Comparison of ENCODE assay signal across 12 mouse cellular contexts in genomic region chr7:64856526-64857082, GRCm38 (mm10). TPM values are rescaled to one million over a fixed set of nuclear protein-coding genes. Genes with fewer than 3 reads are reported as not detected.
A peak's percentile ranks its signal among the peaks of the same experiment; 100 is the strongest.
DNase-seq lines count a peak whose midpoint lies in the region; ATAC-seq and TF ChIP-seq lines count a peak whose summit lies in the region.
"Had no signal": no experiment of that assay in that cellular context is flagged by ENCODE, and none has a peak within 500 bp of the region (broad histone marks: within the 10 kb centered on the region; RNA-seq: fewer than 3 reads in every experiment).

No protein-coding gene starts in this region.

- TF ChIP-seq POLR2A in cerebellum, adult 2 months (IDR thresholded peaks at IDR 0.05; ENCODE audit: borderline replicate concordance, insufficient read depth, low read length) = no peak
- TF ChIP-seq POLR2A in embryonic fibroblast, embryonic 13.5 days (IDR thresholded peaks at IDR 0.05; ENCODE audit: low read depth, low read length) = no peak
- TF ChIP-seq POLR2A in kidney, adult 2 months (IDR thresholded peaks at IDR 0.05; ENCODE audit: low read depth, low read length) = no peak

- peak overlapping the region; percentile 23 for H3K4me2 ChIP-seq in hindbrain, embryonic 14.5 days (replicated peaks)
- no peak overlapping the region for H3K4me2 ChIP-seq in hindbrain, embryonic 11.5 days (replicated peaks; ENCODE audit: low read depth, low read length)
- H3K4me2 ChIP-seq: liver, embryonic 15.5 days had no signal

- no peaks in the 10 kb centered on the region for H3K36me3 ChIP-seq in hindbrain, embryonic 14.5 days (replicated peaks; ENCODE audit: control insufficient read depth, insufficient read depth)
- no peaks in the 10 kb centered on the region for H3K36me3 ChIP-seq in hindbrain, embryonic 11.5 days (ENCODE audit: control insufficient read depth, insufficient read depth, low read length)
- no peaks in the 10 kb centered on the region for H3K36me3 ChIP-seq in kidney, adult 2 months (ENCODE audit: control insufficient read depth, insufficient read depth, low read length)
- H3K36me3 ChIP-seq: liver, embryonic 15.5 days had no signal

- H3K9me3 ChIP-seq in hindbrain, embryonic 14.5 days (ENCODE audit: control insufficient read depth, low read length) = no peaks in the 10 kb centered on the region
- no peaks in the 10 kb centered on the region for H3K9me3 ChIP-seq in hindbrain, embryonic 11.5 days (ENCODE audit: control insufficient read depth, low read length)
- H3K9me3 ChIP-seq: liver, embryonic 15.5 days had no signal

- H3K4me3 ChIP-seq in cerebellum, adult 2 months (replicated peaks; ENCODE audit: insufficient read depth, low read depth, low read length) = peak overlapping the region; percentile 52
- no peak overlapping the region for H3K4me3 ChIP-seq in hindbrain, embryonic 14.5 days (replicated peaks; ENCODE audit: low read length)
- no peak overlapping the region for H3K4me3 ChIP-seq in hindbrain, embryonic 11.5 days (ENCODE audit: low read depth, low read length)
- peak overlapping the region; percentile 21; the same call in 1 of the 2 replicates for H3K4me3 ChIP-seq in embryonic fibroblast, embryonic 13.5 days (ENCODE audit: insufficient read depth, low read length)
- H3K4me3 ChIP-seq in kidney, adult 2 months (ENCODE audit: insufficient read depth, low read depth, low read length) = no peak overlapping the region
- H3K4me3 ChIP-seq: liver, embryonic 15.5 days had no signal

- no peak for TF ChIP-seq CTCF in cerebellum, adult 2 months (IDR thresholded peaks at IDR 0.05; ENCODE audit: borderline replicate concordance, insufficient read depth, low read depth, low read length)
- no peak for TF ChIP-seq CTCF in embryonic fibroblast, embryonic 13.5 days (IDR thresholded peaks at IDR 0.05; ENCODE audit: borderline replicate concordance, insufficient read depth, low read length)
- TF ChIP-seq CTCF in kidney, adult 2 months (conservative IDR thresholded peaks at IDR 0.05; ENCODE audit: insufficient read depth, insufficient read length, low read depth, low read length) = no peak

- H3K9ac ChIP-seq in hindbrain, embryonic 14.5 days = no peak overlapping the region
- no peak overlapping the region for H3K9ac ChIP-seq in hindbrain, embryonic 11.5 days (ENCODE audit: low read depth, low read length)
- H3K9ac ChIP-seq: liver, embryonic 15.5 days had no signal

- peak in 1 of 2 experiments; percentile 31 for DNase-seq in cerebellum, adult 2 months
- DNase-seq in cerebellum, adult 9-11 months = no peak
- no peak for DNase-seq in hindbrain, embryonic 14.5 days (ENCODE audit: low spot score)
- no peak for DNase-seq in hindbrain, embryonic 11.5 days (ENCODE audit: low spot score)
- peak; percentile 34 for DNase-seq in 3T3-L1 (ENCODE audit: low read depth, low spot score)
- no peak for DNase-seq in kidney, adult 2 months
- no peak for DNase-seq in lung, postnatal 25 days (ENCODE audit: low spot score)
- DNase-seq: right cerebral cortex, postnatal 14 days; thymus, postnatal 14 days had no signal

- peaks cover 3% of the 10 kb centered on the region for H3K4me1 ChIP-seq in cerebellum, adult 2 months (ENCODE audit: control insufficient read depth, insufficient read depth, low read length)
- peaks cover 7% of the 10 kb centered on the region; the same call in 1 of the 2 replicates for H3K4me1 ChIP-seq in hindbrain, embryonic 14.5 days (replicated peaks; ENCODE audit: control insufficient read depth, insufficient read depth, low read length)
- no peaks in the 10 kb centered on the region for H3K4me1 ChIP-seq in hindbrain, embryonic 11.5 days (replicated peaks; ENCODE audit: control insufficient read depth, insufficient read depth, low read length)
- H3K4me1 ChIP-seq in embryonic fibroblast, embryonic 13.5 days (ENCODE audit: control insufficient read depth, insufficient read depth, low read length) = peaks cover 2% of the 10 kb centered on the region
- H3K4me1 ChIP-seq in kidney, adult 2 months (ENCODE audit: control insufficient read depth, insufficient read depth, low read length) = no peaks in the 10 kb centered on the region
- H3K4me1 ChIP-seq: liver, embryonic 15.5 days had no signal

- 16% methylated on average over 12 of the region's 12 CpGs for WGBS in cerebellum, adult 2 months
- 54% methylated on average over 12 of the region's 12 CpGs for WGBS in hindbrain, embryonic 14.5 days
- 78% methylated on average over 12 of the region's 12 CpGs for WGBS in hindbrain, embryonic 11.5 days
- 81% methylated on average over 12 of the region's 12 CpGs for WGBS in kidney, adult 2 months

- H3K27ac ChIP-seq in cerebellum, adult 2 months (ENCODE audit: insufficient read depth, low read length) = no peak overlapping the region
- no peak overlapping the region for H3K27ac ChIP-seq in hindbrain, embryonic 14.5 days
- H3K27ac ChIP-seq in hindbrain, embryonic 11.5 days (ENCODE audit: low read depth, low read length) = no peak overlapping the region
- 0 out of 2 replicates have a peak overlapping the region, but pooled peaks have one; percentile 4 for H3K27ac ChIP-seq in embryonic fibroblast, embryonic 13.5 days (ENCODE audit: insufficient read depth, low read length)
- H3K27ac ChIP-seq in kidney, adult 2 months (ENCODE audit: insufficient read depth, low read depth, low read length) = no peak overlapping the region
- H3K27ac ChIP-seq: kidney, postnatal 0 days; liver, embryonic 15.5 days had no signal

- ATAC-seq in hindbrain, embryonic 14.5 days (ENCODE audit: low FRiP score) = no peak
- no peak for ATAC-seq in hindbrain, embryonic 11.5 days (ENCODE audit: low FRiP score)

- no peaks in the 10 kb centered on the region for H3K27me3 ChIP-seq in cerebellum, adult 2 months (ENCODE audit: control insufficient read depth, insufficient read depth, low read length)
- H3K27me3 ChIP-seq in hindbrain, embryonic 14.5 days (ENCODE audit: control insufficient read depth, insufficient read depth, low read length) = no peaks in the 10 kb centered on the region
- H3K27me3 ChIP-seq in hindbrain, embryonic 11.5 days (ENCODE audit: control insufficient read depth, insufficient read depth, low read length) = 0 out of 2 replicates have a peak, but pooled peaks cover 2% of the 10 kb centered on the region
- no peaks in the 10 kb centered on the region for H3K27me3 ChIP-seq in kidney, adult 2 months (replicated peaks; ENCODE audit: control insufficient read depth, insufficient read depth, low read length)
- H3K27me3 ChIP-seq: liver, embryonic 15.5 days had no signal

RNA-seq across cellular contexts. Expression of gene Nsmce3, which starts 16.2 kb away (rescaled TPM):
- 6.6 and 6.8 TPM in 2 replicates for polyA plus RNA-seq in cerebellum, adult 2 months (2012; rRNA removed)
- 11.7 and 12.2 TPM in 2 replicates for polyA plus RNA-seq in hindbrain, embryonic 14.5 days (2014; fragmentation: Nextera tagmentation; extraction: Ambion mirVana)
- polyA plus RNA-seq in hindbrain, embryonic 11.5 days (2014; fragmentation: Nextera tagmentation; extraction: Ambion mirVana) = 12.3 and 12.8 TPM in 2 replicates
- polyA plus RNA-seq in embryonic fibroblast, embryonic 13.5 days (2011; ENCODE audit: insufficient read length, low read depth, missing spikeins) = 5.4 and 6.0 TPM in 2 replicates
- polyA plus RNA-seq in kidney, adult 2 months (2012; rRNA removed) = 3.5 and 4.0 TPM in 2 replicates

Comparison
In these comparisons a context has a peak if more than half of its experiments do, and no peak if none do; other contexts are left out.
1. H3K4me3 ChIP-seq: peak in cerebellum, adult 2 months (single experiment) and embryonic fibroblast, embryonic 13.5 days (single experiment); none in hindbrain, embryonic 14.5 days (single experiment), hindbrain, embryonic 11.5 days (single experiment) and kidney, adult 2 months (single experiment).